Mouse (Mus musculus): Measurements from ENCODE around the gene Stab2.

Gene Stab2

GRCm38 (mm10) chr10:86992238-86992976 is 15.4 kb downstream of the Stab2 start:
- no peak for ATAC-seq (ENCODE audit: insufficient number of reproducible peaks, low FRiP score, low TSS enrichment)

- ATAC-seq (ENCODE audit: insufficient number of reproducible peaks, low FRiP score, low TSS enrichment): no peak
Observed at GRCm38 (mm10) chr10:86990666-86991065, 17.2 kb downstream of the Stab2 start.

DNA sequence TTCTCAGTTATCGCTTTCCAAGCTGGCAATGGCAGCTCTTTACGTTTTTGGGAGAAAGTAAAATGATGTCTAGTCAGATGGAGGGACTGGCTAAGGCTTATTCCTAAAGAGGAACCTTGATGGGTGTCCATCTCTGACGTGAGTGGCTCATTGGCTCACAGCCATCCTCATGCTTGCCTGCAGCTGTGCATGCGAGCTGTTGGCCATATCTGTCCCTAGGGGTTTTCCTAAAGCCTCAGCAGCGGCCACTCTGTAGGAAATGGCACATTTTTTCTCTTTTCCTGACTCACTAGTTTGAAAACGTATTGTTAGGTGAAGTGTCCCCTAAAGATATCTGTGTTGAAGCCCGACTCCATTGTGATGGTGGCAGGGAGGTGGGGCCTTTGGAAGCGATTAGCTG is 18.0 kb downstream of the Stab2 start:
- no peak for ATAC-seq (ENCODE audit: insufficient number of reproducible peaks, low FRiP score, low TSS enrichment)

DNA sequence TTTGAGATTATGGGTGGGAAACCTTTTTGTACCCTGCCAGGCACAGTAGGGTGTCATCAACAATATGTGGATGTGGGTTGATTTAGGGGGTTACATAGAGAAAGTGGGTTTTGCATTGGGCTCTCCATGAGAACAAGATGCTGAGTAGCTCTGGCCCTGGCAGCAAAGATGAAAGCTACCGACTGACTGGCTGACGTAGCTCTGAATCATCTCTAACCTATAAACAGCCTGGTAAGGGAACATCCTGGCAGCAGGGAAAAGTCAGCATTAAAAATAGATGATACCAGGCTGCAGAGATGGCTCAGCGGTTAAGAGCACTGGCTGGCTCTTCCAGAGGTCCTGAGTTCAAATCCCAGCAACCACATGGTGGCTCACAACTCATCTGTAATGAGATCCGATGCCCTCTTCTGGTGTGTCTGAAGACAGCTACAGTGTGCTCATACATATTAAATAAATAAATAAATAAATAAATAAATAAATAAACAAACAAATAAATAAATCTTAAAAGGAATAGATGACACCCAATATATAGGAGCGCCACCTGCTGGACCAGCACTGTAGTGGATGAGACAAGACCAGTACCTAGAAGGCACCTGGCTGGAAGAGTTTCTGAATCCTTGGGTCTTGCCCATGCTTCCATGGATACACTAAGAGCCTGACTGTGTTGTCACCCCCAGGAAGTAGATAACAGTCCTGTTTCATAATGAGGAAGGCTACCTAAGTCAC is 31.7 kb downstream of the Stab2 start:
- ATAC-seq (ENCODE audit: insufficient number of reproducible peaks, low FRiP score, low TSS enrichment): no peak

DNA sequence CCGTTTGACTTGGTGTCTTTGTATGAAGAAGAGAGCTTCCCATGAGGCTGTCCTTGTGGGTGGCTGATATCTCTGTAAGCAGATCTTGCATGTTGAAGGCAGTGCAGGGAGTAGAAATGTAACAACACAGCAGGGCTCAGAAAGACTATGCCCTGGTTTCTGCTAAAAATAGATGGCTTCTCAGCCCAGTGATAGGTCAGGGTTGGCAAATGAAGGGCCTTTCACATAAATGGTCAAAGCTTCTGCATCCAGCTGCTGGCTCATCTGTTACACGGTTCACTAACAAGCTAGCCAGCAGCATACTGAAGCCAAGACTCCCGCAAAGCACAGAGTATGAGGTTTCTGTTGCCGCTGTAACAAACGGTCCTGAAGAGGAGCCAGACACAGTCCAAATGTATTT is 34.5 kb downstream of the Stab2 start:
- ATAC-seq (ENCODE audit: insufficient number of reproducible peaks, low FRiP score, low TSS enrichment): no peak

DNA sequence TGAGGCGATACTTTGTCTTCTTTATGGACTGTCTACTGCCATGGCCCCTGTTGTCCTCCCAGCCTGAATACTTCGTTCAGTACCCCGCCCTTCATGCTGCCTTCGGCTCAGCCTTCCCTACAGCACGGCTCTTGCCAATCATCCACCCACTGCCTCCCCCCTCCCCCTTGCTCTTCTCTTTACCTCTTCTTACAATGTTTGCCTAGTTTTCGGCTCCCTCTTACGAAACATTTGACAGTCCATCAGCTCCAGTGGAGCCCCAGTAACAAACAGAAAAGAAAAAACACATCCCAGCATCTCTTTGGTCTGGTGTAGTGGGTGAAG is 35.4 kb downstream of the Stab2 start:
- no peak for ATAC-seq (ENCODE audit: insufficient number of reproducible peaks, low FRiP score, low TSS enrichment)

DNA sequence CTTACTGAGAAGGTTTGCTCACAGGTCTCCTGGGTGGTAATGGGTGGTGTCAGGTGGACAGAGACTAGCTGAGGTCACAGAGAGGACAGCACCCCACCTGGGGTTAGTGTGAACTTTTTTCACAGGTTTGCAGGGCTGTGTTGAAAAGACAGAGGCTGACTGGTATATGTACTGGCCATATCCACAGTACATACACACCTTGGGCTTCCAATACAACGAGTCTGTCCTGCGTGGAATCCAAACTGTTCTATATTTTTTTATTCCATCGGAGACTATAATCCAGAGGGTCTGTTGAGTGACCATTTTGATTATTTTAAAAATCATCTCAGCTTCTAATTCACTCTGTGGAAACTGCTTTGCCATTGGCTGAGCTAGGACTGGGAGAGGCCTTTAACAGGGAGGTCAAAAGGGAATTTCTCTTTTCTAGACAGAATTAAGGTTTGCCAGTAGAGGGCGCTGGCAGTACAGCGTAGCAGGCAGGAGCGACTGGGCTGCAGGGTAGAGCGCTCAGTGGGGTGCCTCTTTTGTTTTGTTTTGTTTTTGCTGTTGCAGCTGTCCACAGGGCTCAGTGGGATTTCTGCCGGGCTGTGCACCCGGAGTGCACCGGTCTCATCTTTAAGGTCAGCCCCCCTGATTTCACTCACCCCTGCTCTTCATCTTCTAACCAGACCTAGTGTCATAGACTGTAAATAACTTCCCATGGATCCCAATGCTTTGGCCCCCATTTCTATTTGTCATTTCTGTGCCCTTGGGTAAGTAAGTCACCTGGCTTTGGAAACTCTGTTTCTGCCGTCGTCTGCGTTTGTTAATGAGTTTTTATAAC is 35.9 kb downstream of the Stab2 start:
- ATAC-seq (ENCODE audit: insufficient number of reproducible peaks, low FRiP score, low TSS enrichment): peak; percentile 71

- ATAC-seq (ENCODE audit: insufficient number of reproducible peaks, low FRiP score, low TSS enrichment): no peak
Observed at GRCm38 (mm10) chr10:86969346-86969745, 38.5 kb downstream of the Stab2 start.

GRCm38 (mm10) chr10:86961542-86962466 is 46.0 kb downstream of the Stab2 start:
- ATAC-seq (ENCODE audit: insufficient number of reproducible peaks, low FRiP score, low TSS enrichment): no peak

DNA sequence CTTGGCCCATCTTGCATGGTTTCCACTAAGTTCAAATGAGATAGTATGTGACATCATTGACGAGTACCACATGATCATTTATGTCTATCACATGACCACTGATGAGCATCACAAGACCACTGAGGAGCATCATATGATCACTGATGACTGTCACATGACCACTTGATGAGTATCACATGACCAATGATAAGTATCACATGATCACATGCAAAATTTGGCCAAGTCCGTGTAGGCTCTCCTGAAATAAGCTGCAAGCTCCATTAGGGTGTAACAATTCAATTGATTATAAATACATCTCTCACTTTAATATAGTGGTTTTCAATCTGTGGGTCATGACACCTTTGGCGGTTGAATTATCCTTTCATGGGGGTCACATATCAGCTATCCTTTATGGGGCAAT is 52.5 kb downstream of the Stab2 start:
- ATAC-seq (ENCODE audit: insufficient number of reproducible peaks, low FRiP score, low TSS enrichment): no peak

- no peak for ATAC-seq (ENCODE audit: insufficient number of reproducible peaks, low FRiP score, low TSS enrichment)
Observed at GRCm38 (mm10) chr10:86952696-86953095, 55.1 kb downstream of the Stab2 start.

GRCm38 (mm10) chr10:86950806-86951205 is 57.0 kb downstream of the Stab2 start:
- ATAC-seq (ENCODE audit: insufficient number of reproducible peaks, low FRiP score, low TSS enrichment): no peak

GRCm38 (mm10) chr10:86949886-86950285 is 57.9 kb downstream of the Stab2 start:
- ATAC-seq (ENCODE audit: insufficient number of reproducible peaks, low FRiP score, low TSS enrichment): no peak

DNA sequence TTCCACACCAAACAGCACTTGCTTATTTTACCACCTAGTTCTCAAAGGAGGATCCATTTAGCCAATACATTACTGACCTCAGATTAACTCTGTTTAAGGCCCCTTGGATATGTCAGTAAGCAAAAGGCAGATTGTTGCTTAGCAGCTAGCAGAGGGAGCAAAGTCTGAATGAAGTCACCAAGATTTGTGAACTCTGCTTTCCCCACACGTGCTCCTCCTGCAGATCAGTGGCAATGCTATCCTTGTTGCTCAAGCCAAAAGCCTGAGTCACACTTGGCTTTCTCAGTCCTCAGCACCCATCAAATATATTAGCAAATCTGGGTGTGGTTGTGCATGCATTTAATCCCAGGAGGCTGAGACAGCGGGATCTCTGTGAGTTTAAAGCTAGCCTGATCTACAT is 60.3 kb downstream of the Stab2 start:
- ATAC-seq (ENCODE audit: insufficient number of reproducible peaks, low FRiP score, low TSS enrichment): no peak

DNA sequence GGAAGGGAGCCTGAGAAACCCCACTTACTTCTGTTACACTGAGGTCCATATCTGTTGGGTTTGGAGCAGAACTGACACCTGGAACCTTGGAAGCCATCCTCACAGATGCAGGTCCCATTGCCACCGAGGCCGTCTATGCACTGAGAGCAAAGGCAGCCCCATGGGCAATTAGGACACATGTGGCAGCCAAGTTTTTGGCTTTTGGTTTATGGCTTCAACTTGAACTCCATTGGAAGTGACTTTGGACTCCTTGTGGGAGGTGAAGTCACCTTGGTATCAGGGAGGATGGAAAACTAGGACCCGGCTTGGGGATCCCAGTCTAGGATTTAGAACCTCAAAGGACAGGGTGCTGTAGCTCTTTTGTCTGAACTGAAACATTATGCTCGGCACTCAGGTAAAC is 67.2 kb downstream of the Stab2 start:
- ATAC-seq (ENCODE audit: insufficient number of reproducible peaks, low FRiP score, low TSS enrichment): no peak

DNA sequence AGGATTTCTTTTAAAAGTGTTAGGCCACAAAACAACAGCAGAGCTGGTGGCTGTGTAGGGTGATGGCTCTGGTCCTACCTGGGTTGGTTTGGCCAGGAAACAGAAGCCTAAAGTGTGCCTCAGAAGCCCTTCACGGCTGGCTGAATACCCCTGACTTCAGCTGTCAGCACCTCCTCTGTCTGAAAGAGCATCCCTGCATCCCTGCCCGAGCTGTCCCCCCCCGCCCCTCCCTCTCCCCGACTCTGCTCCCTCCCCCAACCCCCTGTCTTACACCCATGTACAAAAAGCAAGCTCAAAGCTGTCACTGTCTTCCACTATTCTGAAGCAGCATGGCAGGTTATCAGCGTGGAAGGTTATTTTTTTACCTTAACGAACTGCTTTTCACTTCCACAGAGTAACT is 73.4 kb downstream of the Stab2 start:
- ATAC-seq (ENCODE audit: insufficient number of reproducible peaks, low FRiP score, low TSS enrichment): no peak

DNA sequence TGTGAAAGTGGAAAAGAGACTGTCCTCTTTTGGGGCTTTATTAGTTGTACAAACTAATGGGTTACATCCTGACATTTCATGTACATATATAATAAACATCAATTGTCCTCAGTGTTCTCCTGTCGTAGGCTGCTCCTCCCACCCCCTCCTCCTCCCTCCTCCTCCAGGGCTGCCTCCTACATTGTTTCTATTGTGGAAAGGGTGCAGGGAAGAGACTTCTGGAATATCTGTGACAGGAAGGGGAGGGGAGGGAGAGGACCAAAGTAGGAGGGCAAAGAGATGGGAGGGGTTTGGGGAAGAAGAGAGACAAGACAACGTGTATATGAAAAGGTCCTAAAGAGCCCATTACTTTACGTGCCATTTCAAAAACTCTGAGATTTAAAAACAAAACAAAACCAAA is 73.9 kb downstream of the Stab2 start:
- no peak for ATAC-seq (ENCODE audit: insufficient number of reproducible peaks, low FRiP score, low TSS enrichment)

DNA sequence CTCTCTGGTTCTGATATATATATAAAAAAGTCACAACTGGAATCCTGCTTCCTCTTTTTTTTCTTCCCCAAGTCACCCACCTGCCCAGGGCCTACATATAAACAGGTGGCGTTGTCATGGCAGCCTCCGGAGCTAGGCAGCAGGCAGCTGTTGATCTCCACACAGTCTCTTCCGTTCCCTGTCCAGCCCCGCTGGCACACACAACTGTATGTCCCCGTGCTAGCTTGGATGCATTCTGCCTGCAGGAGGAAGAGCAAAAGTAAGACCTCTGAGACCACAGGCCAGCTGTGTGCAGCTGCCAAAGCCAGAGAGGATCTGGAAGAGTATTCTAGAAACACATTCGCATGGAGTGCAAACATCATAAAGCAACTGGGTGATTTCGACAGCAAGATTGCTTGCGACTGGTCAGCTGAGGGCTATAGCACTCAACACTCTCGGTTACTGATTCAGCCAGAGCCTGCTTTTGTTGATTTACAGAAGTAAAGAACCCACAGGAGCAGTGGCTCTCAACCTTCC is 74.6 kb downstream of the Stab2 start:
- no peak for ATAC-seq (ENCODE audit: insufficient number of reproducible peaks, low FRiP score, low TSS enrichment)

DNA sequence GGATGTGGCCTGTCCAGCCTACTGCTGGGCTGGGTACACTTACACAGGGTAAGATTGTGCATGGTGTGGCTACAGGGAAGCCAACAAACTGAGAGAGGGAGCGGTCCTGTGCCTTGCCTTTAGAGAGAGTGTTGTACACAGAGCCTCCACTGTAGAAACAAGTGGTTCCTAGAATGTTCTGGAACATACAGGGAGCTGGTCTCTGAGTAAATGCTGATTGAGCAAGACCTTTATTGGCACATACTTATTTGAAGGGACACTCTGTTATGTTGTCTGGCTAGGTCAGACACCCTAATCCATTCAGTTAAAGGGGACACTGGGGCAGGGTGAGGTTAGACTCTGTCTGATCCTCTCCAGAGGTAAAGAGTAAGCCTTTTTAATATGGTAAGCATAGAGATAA is 84.2 kb downstream of the Stab2 start:
- ATAC-seq (ENCODE audit: insufficient number of reproducible peaks, low FRiP score, low TSS enrichment): no peak

DNA sequence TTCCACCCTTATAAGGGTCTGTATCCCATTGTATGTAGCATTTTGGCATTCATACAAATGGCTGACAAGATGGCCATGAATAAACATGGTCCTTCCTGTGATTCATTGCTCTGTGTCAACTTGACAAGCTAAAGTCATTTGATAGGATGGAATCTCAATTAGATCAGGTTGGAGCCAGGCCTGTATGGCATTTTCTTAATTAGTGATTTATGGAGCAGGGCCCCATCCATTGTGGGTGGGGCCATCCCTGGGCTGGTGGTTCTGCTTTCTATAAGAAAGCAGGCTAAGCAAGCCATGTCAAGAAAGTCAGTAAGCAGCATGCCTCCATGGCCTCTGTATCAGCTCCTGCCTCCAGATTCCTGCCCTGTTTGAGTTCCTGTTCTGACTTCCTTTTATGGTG is 92.2 kb downstream of the Stab2 start:
- no peak for ATAC-seq (ENCODE audit: insufficient number of reproducible peaks, low FRiP score, low TSS enrichment)

Measured in cerebellum, adult (tissue).